Mouse (Mus musculus): ENCODE measurements around the gene Tnik. TPM values are rescaled to one million over a fixed set of nuclear protein-coding genes. Genes with fewer than 3 reads are reported as not detected.

Gene Tnik
- total and polyA plus RNA-seq, 2 experiments from 2014 or later: 61.7 to 105 TPM

GRCm38 (mm10) chr3:28225357-28225905 lies 37.6 kb upstream of the Tnik start:
- Histone ChIP-seq H3K9me3 (ENCODE audit: low read length) (no peaks in the 10 kb centered on the region), H3K9ac (replicated peaks; ENCODE audit: low read length) (no peak overlapping the region), H3K4me1 (ENCODE audit: insufficient read depth, low read length) (peaks cover 5% of the 10 kb centered on the region; the same call in 1 of the 2 replicates), H3K36me3 (ENCODE audit: insufficient read depth, low read length) (no peaks in the 10 kb centered on the region), H3K27me3 (ENCODE audit: insufficient read depth, low read length) (no peaks in the 10 kb centered on the region), H3K4me3 (ENCODE audit: low read length) (no peak overlapping the region), H3K27ac (peak overlapping the region; percentile 52), H3K4me2 (ENCODE audit: low read depth, low read length) (no peak overlapping the region)
- 49% methylated on average over 9 of the region's 9 CpGs for WGBS
- ATAC-seq (peak; percentile 75), DNase-seq (ENCODE audit: low spot score) (peak; percentile 65)
- TF ChIP-seq CTCF (IDR thresholded peaks at IDR 0.05; ENCODE audit: low read depth): no peak

GRCm38 (mm10) chr3:28226181-28226580 lies 36.8 kb upstream of the Tnik start:
- H3K36me3 ChIP-seq (ENCODE audit: insufficient read depth, low read length): no peaks in the 10 kb centered on the region
- no peak overlapping the region for H3K4me2 ChIP-seq (ENCODE audit: low read depth, low read length)
- peaks cover 5% of the 10 kb centered on the region; the same call in 1 of the 2 replicates for H3K4me1 ChIP-seq (ENCODE audit: insufficient read depth, low read length)
- ATAC-seq (no peak), DNase-seq (ENCODE audit: low spot score) (no peak)
- H3K27me3 ChIP-seq (ENCODE audit: insufficient read depth, low read length): no peaks in the 10 kb centered on the region
- no peak overlapping the region for H3K9ac ChIP-seq (replicated peaks; ENCODE audit: low read length)
- peak overlapping the region; percentile 52; the same call in 1 of the 2 replicates for H3K27ac ChIP-seq
- H3K4me3 ChIP-seq (ENCODE audit: low read length): no peak overlapping the region
- TF ChIP-seq CTCF (IDR thresholded peaks at IDR 0.05; ENCODE audit: low read depth): no peak
- H3K9me3 ChIP-seq (ENCODE audit: low read length): no peaks in the 10 kb centered on the region
- WGBS: 82% methylated on average over 19 of the region's 19 CpGs

- DNase-seq (ENCODE audit: low spot score) (no peak), ATAC-seq (no peak)
- Histone ChIP-seq H3K9me3 (ENCODE audit: low read length) (no peaks in the 10 kb centered on the region), H3K9ac (replicated peaks; ENCODE audit: low read length) (no peak overlapping the region), H3K4me1 (ENCODE audit: insufficient read depth, low read length) (peaks cover 5% of the 10 kb centered on the region; the same call in 1 of the 2 replicates), H3K4me2 (ENCODE audit: low read depth, low read length) (no peak overlapping the region), H3K27me3 (ENCODE audit: insufficient read depth, low read length) (no peaks in the 10 kb centered on the region), H3K4me3 (ENCODE audit: low read length) (no peak overlapping the region), H3K27ac (no peak overlapping the region), H3K36me3 (ENCODE audit: insufficient read depth, low read length) (no peaks in the 10 kb centered on the region)
- TF ChIP-seq CTCF (IDR thresholded peaks at IDR 0.05; ENCODE audit: low read depth): no peak
- 75% methylated on average over 4 of the region's 4 CpGs for WGBS
Measured at GRCm38 (mm10) chr3:28228930-28229329, 34.1 kb upstream of the Tnik start.

GRCm38 (mm10) chr3:28229503-28229902 lies 33.5 kb upstream of the Tnik start:
- ATAC-seq (no peak), DNase-seq (ENCODE audit: low spot score) (no peak)

GRCm38 (mm10) chr3:28232885-28233284 lies 30.1 kb upstream of the Tnik start:
- Histone ChIP-seq H3K9ac (replicated peaks; ENCODE audit: low read length) (no peak overlapping the region), H3K4me3 (ENCODE audit: low read length) (no peak overlapping the region), H3K9me3 (ENCODE audit: low read length) (no peaks in the 10 kb centered on the region), H3K36me3 (ENCODE audit: insufficient read depth, low read length) (no peaks in the 10 kb centered on the region), H3K27ac (no peak overlapping the region), H3K27me3 (ENCODE audit: insufficient read depth, low read length) (no peaks in the 10 kb centered on the region), H3K4me2 (ENCODE audit: low read depth, low read length) (no peak overlapping the region), H3K4me1 (ENCODE audit: insufficient read depth, low read length) (no peaks in the 10 kb centered on the region)
- DNase-seq (ENCODE audit: low spot score) (no peak), ATAC-seq (no peak)
- WGBS: 92% methylated on average over 4 of the region's 4 CpGs
- no peak for TF ChIP-seq CTCF (IDR thresholded peaks at IDR 0.05; ENCODE audit: low read depth)

More at GRCm38 (mm10) chr3:28229503-28229902, 33.5 kb upstream of the Tnik start:
- H3K4me2 ChIP-seq (ENCODE audit: low read depth, low read length): no peak overlapping the region
- no peak overlapping the region for H3K27ac ChIP-seq
- no peak for TF ChIP-seq CTCF (IDR thresholded peaks at IDR 0.05; ENCODE audit: low read depth)
- no peak overlapping the region for H3K4me3 ChIP-seq (ENCODE audit: low read length)
- H3K9ac ChIP-seq (replicated peaks; ENCODE audit: low read length): no peak overlapping the region
- H3K36me3 ChIP-seq (ENCODE audit: insufficient read depth, low read length): no peaks in the 10 kb centered on the region
- no peaks in the 10 kb centered on the region for H3K9me3 ChIP-seq (ENCODE audit: low read length)
- 93% methylated on average over 2 of the region's 2 CpGs for WGBS
- H3K27me3 ChIP-seq (ENCODE audit: insufficient read depth, low read length): no peaks in the 10 kb centered on the region
- H3K4me1 ChIP-seq (ENCODE audit: insufficient read depth, low read length): peaks cover 5% of the 10 kb centered on the region; the same call in 1 of the 2 replicates

GRCm38 (mm10) chr3:28234179-28234578 lies 28.8 kb upstream of the Tnik start:
- DNase-seq (ENCODE audit: low spot score) (no peak), ATAC-seq (no peak)
- 94% methylated on average over 7 of the region's 7 CpGs for WGBS

GRCm38 (mm10) chr3:28236689-28237088 lies 26.3 kb upstream of the Tnik start:
- DNase-seq (ENCODE audit: low spot score): no peak
- Histone ChIP-seq H3K36me3 (ENCODE audit: insufficient read depth, low read length) (no peaks in the 10 kb centered on the region), H3K4me1 (ENCODE audit: insufficient read depth, low read length) (no peaks in the 10 kb centered on the region), H3K4me2 (ENCODE audit: low read depth, low read length) (no peak overlapping the region), H3K27me3 (ENCODE audit: insufficient read depth, low read length) (no peaks in the 10 kb centered on the region), H3K27ac (no peak overlapping the region), H3K9ac (replicated peaks; ENCODE audit: low read length) (no peak overlapping the region), H3K9me3 (ENCODE audit: low read length) (no peaks in the 10 kb centered on the region), H3K4me3 (ENCODE audit: low read length) (no peak overlapping the region)
- no peak for TF ChIP-seq CTCF (IDR thresholded peaks at IDR 0.05; ENCODE audit: low read depth)
- no peak for ATAC-seq
- WGBS: 95% methylated on average over 4 of the region's 4 CpGs

More at GRCm38 (mm10) chr3:28234179-28234578, 28.8 kb upstream of the Tnik start:
- no peaks in the 10 kb centered on the region for H3K9me3 ChIP-seq (ENCODE audit: low read length)
- H3K36me3 ChIP-seq (ENCODE audit: insufficient read depth, low read length): no peaks in the 10 kb centered on the region
- no peak overlapping the region for H3K4me2 ChIP-seq (ENCODE audit: low read depth, low read length)
- no peaks in the 10 kb centered on the region for H3K4me1 ChIP-seq (ENCODE audit: insufficient read depth, low read length)
- no peak overlapping the region for H3K27ac ChIP-seq
- H3K9ac ChIP-seq (replicated peaks; ENCODE audit: low read length): no peak overlapping the region
- no peaks in the 10 kb centered on the region for H3K27me3 ChIP-seq (ENCODE audit: insufficient read depth, low read length)
- TF ChIP-seq CTCF (IDR thresholded peaks at IDR 0.05; ENCODE audit: low read depth): no peak
- H3K4me3 ChIP-seq (ENCODE audit: low read length): no peak overlapping the region
